Mouse (Mus musculus) limb, embryonic 10.5 days (tissue): ENCODE measurements around the gene Tsr3. TPM values are rescaled to one million over a fixed set of nuclear protein-coding genes. Genes with fewer than 3 reads are reported as not detected.
"Not testable (repeated sequence)": the region's sequence is repeated elsewhere in the genome, so short reads cannot be mapped to it uniquely, and the experiment has no call there.

ENCODE experiments used
- DNase-seq: peaks from one replicate; pipeline ENCODE4 v3.0.0-alpha.2; 2017; ENCODE audit warnings: low spot score
- H3K27ac ChIP-seq: fragments of 300-500 bp; sonication (generic); 2 replicates; pipeline ENCODE4 v1.5.1; 2016; ENCODE audit warnings: mild to moderate bottlenecking
- H3K27me3 ChIP-seq: fragments of 300-500 bp; sonication (generic); 2 replicates; pipeline ENCODE4 v1.6.1; 2016; ENCODE audit warnings: low read depth, mild to moderate bottlenecking; ENCODE audit not compliant: poor library complexity, severe bottlenecking
- H3K36me3 ChIP-seq: fragments of 300-500 bp; sonication (generic); 2 replicates; pipeline ENCODE4 v1.6.1; 2016; ENCODE audit warnings: mild to moderate bottlenecking, moderate library complexity
- H3K4me1 ChIP-seq: fragments of 300-500 bp; sonication (generic); 2 replicates; pipeline ENCODE4 v1.6.1; 2016
- H3K4me3 ChIP-seq: fragments of 300-500 bp; sonication (generic); 2 replicates; pipeline ENCODE4 v1.5.1; 2016; ENCODE audit warnings: mild to moderate bottlenecking, moderate library complexity
- H3K9me3 ChIP-seq: fragments of 300-500 bp; sonication (generic); replicated peaks from 2 replicates; pipeline ENCODE4 v1.6.1; 2016; ENCODE audit warnings: mild to moderate bottlenecking
- WGBS: fragments of 180-500 bp; shearing (Covaris S2); methylation state at CpG from one replicate; pipeline ENCODE4 v1.1.7; 2016; 5-methylcytosine and 5-hydroxymethylcytosine counted together
- polyA plus RNA-seq: library from polyadenylated mRNA; unstranded; fragments of >200 nt; fragmentation: Nextera tagmentation; extraction: Ambion mirVana; gene quantifications from 2 replicates; pipeline ENCODE4 v1.2.1, GENCODE M21; 2016

The Tsr3 gene
- polyA plus RNA-seq: 74.6 and 76.6 TPM in 2 replicates

DNA sequence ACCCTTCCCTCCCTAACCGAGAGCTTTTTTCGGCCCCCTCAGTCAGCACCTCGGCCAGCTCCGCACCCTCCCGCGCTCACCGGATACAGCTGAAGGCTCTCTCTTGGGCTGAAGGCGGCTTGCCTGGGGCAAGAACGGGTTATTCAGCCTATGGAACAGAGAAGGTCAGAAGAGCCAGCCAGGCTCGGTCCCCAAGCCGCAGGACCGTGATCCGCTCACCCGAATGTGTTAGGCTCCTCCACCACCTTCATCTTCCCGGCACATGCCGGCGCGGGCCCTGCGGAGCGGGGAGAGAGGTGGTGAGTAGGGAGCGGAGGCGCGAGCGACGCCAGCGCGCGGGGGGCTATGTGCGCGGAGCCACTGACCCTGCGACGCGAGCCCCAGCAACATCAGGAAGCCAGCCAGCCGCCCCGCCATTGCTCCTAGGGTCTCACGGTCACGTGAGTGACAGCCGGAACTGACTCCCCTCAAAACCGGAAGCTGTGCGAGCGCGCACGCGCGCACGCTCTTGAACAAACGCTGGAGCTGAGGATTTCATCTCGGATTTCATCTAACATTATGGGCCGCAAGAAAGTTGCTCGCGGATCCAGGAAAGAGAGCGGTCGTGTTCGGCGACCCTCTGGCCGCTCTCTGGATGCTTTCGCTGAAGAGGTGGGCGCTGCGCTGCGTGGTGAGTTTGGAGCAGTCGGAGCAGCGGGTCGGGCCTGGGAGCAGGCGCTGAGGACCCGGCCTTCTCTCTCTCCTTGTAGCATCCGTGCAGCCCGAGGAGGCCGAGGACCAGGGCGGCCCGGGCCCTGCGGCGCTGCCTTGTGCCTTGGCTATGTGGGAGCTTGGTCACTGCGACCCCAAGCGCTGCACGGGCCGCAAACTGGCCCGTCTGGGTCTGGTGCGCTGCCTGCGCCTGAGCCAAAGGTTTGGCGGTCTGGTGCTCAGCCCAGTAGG is at the start of gene Tsr3, which contains the start of gene Gnptg:
Gene Tsr3, plus strand, starts transcription at position 476 of the 942 bp plus-strand sequence.
Gene Gnptg, minus strand, starts transcription at position 430 of the 942 bp plus-strand sequence.
- peaks cover 55% of the 10 kb centered on the region for H3K36me3 ChIP-seq
- H3K4me3 ChIP-seq: peak within 1 kb of the TSS; percentile 97
- under 1% methylated on average over 80 of the region's 80 CpGs for WGBS
- DNase-seq: peak; percentile 94
- H3K9me3 ChIP-seq: no peaks in the 10 kb centered on the region
- H3K27ac ChIP-seq: peak within 1 kb of the TSS; percentile 91
- peaks cover 21% of the 10 kb centered on the region for H3K4me1 ChIP-seq
- H3K27me3 ChIP-seq: no peaks in the 10 kb centered on the region

DNA sequence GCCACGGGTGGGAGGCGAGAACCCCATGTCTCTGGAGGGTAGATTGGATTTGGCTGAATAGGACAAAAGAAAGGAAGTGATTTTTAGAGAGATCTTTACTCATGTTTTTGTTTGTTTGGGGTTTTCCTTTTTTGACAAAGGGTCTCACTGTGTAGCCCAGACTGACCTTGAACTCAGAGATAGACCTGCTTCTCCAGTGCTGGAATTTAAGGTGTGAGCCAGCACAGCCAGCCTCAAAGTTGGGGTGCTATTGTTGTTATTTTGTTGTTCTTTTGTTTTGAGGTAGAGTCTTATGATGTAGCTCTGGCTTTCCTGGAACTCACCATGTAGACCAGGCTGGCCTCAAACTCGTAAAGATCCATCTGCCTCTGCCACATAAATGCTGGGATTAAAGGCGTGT is 37.6 kb upstream of the Tsr3 start:
- no peaks in the 10 kb centered on the region for H3K27me3 ChIP-seq
- H3K36me3 ChIP-seq: peaks cover 90% of the 10 kb centered on the region
- no peak overlapping the region for H3K27ac ChIP-seq
- 94% methylated on average over 4 of the region's 4 CpGs for WGBS
- H3K4me1 ChIP-seq: no peaks in the 10 kb centered on the region
- no peak overlapping the region for H3K4me3 ChIP-seq
- no peaks in the 10 kb centered on the region for H3K9me3 ChIP-seq
- no peak for DNase-seq

DNA sequence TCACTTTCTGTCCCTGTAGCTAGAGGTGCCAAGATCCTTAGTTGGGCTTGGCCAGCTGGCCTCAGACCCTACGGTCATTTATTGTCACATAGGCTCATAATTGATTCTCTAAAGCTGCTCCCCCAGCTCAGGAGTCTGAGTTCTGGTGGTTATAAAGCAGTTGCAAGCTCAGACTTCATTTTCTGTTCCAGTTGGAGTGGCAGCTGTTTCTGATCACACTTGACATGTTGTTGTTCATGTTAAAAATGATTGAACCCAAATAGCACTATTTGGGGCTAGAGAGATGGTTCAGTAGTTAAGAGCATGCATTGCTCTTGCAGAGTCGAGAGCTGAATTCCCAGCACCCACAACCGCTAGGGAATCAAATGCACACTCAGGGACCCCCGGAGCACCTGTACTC is 30.0 kb upstream of the Tsr3 start:
- 90% methylated on average over 4 of the region's 4 CpGs for WGBS
- DNase-seq: no peak
- no peaks in the 10 kb centered on the region for H3K27me3 ChIP-seq
- no peaks in the 10 kb centered on the region for H3K9me3 ChIP-seq
- H3K27ac ChIP-seq: no peak overlapping the region
- no peak overlapping the region for H3K4me3 ChIP-seq
- no peaks in the 10 kb centered on the region for H3K4me1 ChIP-seq
- peaks cover 98% of the 10 kb centered on the region for H3K36me3 ChIP-seq

DNA sequence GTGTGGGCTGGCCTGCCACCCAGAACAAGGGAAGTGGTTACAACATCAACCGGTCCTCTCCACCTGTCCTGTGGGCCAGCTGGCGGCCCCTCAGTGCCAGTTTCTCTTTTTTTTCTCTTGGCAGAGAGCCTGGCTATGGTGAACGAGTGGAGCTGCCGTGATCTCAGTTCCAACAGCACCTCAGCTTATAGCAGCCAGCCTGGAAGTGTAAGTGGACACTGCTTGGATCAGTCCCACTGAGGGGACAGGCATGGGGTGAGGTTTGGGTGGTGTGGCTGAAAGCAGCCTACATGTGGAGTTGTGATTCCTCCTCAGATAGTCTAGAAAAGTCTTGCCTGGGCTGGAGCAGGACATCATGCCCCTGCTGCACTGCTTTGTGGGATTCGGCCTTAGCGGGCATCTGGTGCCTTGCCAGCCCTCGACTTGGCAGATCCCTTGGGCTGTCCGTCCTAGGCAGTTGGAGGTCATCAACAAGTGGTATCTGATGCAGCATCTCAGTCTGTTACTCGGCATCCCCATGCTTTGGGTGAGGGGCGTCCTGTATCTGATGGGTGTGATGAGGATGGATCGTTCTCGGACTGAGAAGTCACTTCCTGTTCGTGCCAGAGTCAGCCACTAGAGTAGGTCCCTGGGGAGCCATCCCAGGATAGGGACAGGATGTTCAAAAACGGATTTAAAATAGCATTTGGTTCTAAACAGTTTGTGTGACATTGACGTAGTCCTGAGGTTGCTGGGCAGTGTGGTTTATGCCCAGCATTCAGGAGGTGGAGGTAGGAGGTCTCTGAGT is 29.1 kb upstream of the Tsr3 start:
- no peaks in the 10 kb centered on the region for H3K9me3 ChIP-seq
- no peak overlapping the region for H3K27ac ChIP-seq
- H3K27me3 ChIP-seq: no peaks in the 10 kb centered on the region
- WGBS: 89% methylated on average over 15 of the region's 15 CpGs
- H3K36me3 ChIP-seq: peaks cover 98% of the 10 kb centered on the region
- DNase-seq: no peak
- no peak overlapping the region for H3K4me3 ChIP-seq
- H3K4me1 ChIP-seq: no peaks in the 10 kb centered on the region

DNA sequence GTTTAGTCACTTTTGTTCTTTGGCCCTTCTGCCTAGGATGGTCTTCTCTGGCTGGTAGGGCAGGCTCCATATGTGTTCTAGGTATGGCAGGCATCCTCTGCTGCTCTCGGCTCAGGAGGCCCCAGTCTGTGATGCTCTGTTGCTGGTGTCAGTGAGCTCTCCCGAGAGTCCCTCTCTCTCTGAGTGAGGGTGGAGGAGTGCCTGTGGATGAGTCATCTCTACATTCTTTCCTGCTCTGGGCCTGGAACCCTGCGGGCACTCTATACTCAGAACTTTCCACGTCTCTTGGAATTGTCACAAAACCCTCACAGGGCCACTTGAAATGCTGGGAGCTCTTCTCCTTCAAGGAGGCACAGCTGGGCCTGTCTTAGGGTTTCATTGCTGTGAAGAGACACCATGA is 28.3 kb upstream of the Tsr3 start:
- H3K4me3 ChIP-seq: no peak overlapping the region
- H3K4me1 ChIP-seq: no peaks in the 10 kb centered on the region
- H3K9me3 ChIP-seq: no peaks in the 10 kb centered on the region
- DNase-seq: no peak
- WGBS: 94% methylated on average over 4 of the region's 4 CpGs
- no peak overlapping the region for H3K27ac ChIP-seq
- H3K36me3 ChIP-seq: peaks cover 98% of the 10 kb centered on the region
- H3K27me3 ChIP-seq: no peaks in the 10 kb centered on the region

DNA sequence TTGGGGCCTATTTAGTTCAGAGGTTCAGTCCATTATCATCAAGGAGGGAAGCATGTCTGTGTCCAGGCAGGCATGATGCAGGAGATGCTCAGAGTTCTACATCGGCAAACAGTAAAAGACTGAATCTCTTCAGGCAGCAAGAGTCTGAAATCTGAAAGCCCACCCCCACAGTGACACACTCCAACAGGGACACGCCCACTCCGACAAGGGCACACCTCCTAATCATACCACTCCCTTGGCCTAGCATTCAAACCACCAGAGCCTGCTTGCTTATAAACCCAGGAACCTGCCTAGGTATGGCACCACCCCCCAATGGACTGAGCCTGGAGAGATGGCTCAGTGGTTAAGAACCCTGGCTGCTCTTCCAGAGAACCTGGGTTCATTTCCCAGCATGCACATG is 24.5 kb upstream of the Tsr3 start:
- no peak for DNase-seq
- Histone ChIP-seq H3K4me1 (no peaks in the 10 kb centered on the region), H3K27ac (no peak overlapping the region), H3K4me3 (no peak overlapping the region), H3K9me3 (no peaks in the 10 kb centered on the region), H3K36me3 (peaks cover 98% of the 10 kb centered on the region), H3K27me3 (no peaks in the 10 kb centered on the region)
- WGBS: 86% methylated on average over 3 of the region's 3 CpGs

DNA sequence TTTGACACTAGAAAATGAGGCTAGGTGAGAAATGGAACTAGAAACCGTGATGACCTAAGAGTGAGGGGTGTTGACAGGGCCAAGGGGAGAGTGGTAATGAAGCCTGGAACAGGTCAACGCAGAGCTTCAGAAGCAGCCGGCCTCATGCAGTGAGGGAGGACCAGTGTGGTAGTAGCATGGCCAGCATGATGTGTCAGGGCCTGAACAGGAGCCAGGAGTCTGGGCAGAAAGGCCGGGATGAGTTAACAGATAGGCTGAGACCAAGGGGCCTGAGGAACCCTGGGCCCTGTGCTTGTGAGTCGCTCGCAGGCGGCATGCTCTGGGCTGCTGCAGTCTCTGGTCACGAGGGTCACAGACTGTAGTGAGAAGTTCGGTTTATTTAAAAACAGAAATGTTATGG is 21.0 kb upstream of the Tsr3 start:
- no peak for DNase-seq
- peaks cover 77% of the 10 kb centered on the region for H3K36me3 ChIP-seq
- WGBS: 90% methylated on average over 9 of the region's 9 CpGs
- peaks cover 22% of the 10 kb centered on the region for H3K4me1 ChIP-seq
- no peak overlapping the region for H3K4me3 ChIP-seq
- no peaks in the 10 kb centered on the region for H3K27me3 ChIP-seq
- H3K27ac ChIP-seq: no peak overlapping the region
- H3K9me3 ChIP-seq: no peaks in the 10 kb centered on the region

DNA sequence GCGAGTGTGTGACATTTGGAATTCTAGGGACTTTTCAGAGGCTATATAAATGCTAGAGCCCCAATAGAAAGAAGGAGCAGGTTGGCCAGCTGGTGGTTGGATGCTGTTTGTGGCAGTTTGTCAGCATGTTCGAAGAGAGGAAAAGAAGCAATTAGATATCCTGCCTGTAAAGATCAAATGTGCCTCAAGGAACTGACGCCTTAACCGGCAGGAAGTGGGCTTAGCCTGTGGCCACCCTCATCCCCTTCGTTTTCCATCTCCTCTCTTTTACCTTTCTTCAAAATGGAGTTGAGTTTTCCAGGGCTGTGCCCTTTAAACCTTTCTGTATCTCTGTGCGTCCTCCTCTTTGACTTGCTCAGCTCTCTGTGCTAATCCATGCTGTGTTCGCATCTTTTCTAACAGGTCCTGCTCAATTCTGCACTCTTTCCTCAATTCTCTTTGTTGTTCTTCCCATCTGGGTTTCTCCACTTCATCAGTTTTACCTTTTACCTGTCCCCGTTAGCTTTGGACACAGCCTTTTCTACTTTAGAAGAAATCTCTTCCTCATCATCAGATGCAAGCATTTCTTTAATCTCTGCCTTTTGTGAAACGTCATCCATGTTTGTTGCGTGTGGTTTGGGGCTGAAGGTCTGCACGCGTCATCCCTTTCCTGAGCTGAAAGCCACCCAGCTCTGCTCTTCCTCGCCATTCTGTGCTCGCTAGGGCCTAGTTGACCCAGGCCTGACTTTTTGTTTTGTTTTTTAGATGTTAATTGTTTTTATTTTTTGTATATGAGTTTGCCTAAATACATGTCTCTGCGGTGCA is 20.3 kb upstream of the Tsr3 start:
- 92% methylated on average over 15 of the region's 15 CpGs for WGBS

DNA sequence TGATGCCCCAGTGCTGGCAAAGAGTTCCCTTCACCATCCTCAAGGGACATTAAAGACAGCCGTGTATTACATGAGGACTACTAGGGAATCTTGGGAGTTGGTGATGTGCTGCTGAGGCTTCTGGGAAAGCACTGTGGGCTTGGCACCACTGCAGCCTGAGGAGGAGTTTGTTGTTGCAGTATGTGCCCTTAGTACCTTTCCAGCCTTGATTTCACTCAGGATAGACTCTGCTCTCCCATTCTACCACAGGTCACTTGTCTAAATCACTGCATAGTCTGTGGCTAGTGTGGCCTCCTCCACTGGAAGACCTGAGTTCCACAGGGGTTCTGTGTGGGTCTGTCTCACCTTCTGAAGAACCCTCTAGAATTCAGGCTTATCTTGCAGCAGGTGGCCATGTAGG is 19.2 kb upstream of the Tsr3 start:
- no peaks in the 10 kb centered on the region for H3K27me3 ChIP-seq
- 79% methylated on average over 1 of the region's 1 CpGs for WGBS
- H3K27ac ChIP-seq: no peak overlapping the region
- no peaks in the 10 kb centered on the region for H3K9me3 ChIP-seq
- H3K4me1 ChIP-seq: peaks cover 22% of the 10 kb centered on the region
- no peak overlapping the region for H3K4me3 ChIP-seq
- peaks cover 65% of the 10 kb centered on the region for H3K36me3 ChIP-seq
- no peak for DNase-seq

More for the DNA sequence above, 20.3 kb upstream of the Tsr3 start:
- Histone ChIP-seq H3K36me3 (peaks cover 72% of the 10 kb centered on the region), H3K9me3 (no peaks in the 10 kb centered on the region), H3K27ac (no peak overlapping the region), H3K4me3 (no peak overlapping the region), H3K4me1 (peaks cover 22% of the 10 kb centered on the region), H3K27me3 (no peaks in the 10 kb centered on the region)
- DNase-seq: no peak

DNA sequence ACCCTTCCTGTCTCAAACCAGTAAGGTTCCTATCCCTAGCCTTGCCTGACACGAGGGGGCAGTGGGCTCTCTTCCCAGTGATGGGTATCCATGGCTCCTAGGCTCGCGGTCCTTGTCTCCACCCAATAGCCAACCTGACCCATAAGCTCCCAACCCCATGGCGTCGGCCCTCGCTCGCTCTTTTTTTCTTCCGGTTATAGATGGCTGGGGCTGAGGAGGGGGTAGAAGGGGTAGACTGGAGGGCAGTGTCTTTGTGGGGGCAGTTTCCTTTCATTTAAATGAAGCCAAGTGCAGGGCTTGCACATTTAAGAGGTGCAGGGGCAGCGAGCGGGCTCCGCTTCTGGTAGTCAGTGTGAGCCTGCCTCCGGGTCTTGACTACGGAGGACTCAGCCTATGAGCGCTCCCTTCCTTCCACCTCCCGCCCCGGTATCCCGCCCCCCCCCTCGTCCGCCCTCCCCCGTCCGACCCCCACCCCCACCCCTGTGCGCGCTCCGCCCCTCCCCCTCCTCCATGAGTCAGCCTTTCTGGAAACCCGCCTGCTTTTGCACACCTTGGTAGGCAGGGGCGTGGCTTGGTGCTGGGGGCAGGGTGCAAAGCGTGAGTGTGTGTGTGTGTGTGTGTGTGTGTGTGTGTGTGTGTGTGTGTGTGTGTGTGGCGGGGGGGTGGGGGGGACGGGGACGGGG is 18.0 kb upstream of the Tsr3 start:
- 1% methylated on average over 24 of the region's 30 CpGs for WGBS
- Histone ChIP-seq H3K9me3 (no peaks in the 10 kb centered on the region), H3K4me1 (peaks cover 22% of the 10 kb centered on the region), H3K4me3 (peak overlapping the region; percentile 58), H3K27me3 (no peaks in the 10 kb centered on the region), H3K27ac (peak overlapping the region; percentile 61), H3K36me3 (peaks cover 64% of the 10 kb centered on the region)
- DNase-seq: peak; percentile 71

DNA sequence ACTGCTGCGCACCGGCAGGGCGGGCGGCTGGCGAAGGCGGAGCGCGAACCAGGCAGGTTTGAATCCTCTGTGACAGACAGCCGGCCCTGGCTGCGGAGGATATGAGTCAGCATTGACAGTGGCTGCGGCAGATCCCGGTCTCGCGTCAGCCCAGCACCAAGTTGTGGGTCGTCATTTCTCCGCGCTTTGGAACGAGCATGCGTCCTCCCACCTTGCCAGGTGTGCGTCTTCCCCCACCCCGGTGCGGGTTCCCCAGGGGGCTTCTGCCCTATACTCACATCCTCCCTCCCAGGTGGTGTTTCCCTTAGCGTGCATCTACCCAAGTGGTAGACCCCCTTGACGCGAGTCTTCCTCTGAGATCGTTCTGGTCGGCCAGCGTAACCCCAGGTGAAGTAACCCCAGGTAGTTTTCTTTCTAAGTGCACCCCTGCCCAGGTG is 17.4 kb upstream of the Tsr3 start:
- H3K27ac ChIP-seq: peak overlapping the region; percentile 61; the same call in 1 of the 2 replicates

More for the DNA sequence above, 17.4 kb upstream of the Tsr3 start:
- Histone ChIP-seq H3K4me3 (peak overlapping the region; percentile 58), H3K4me1 (peaks cover 22% of the 10 kb centered on the region), H3K36me3 (peaks cover 63% of the 10 kb centered on the region)
- not testable (repeated sequence) for DNase-seq, H3K27me3 ChIP-seq, H3K9me3 ChIP-seq
- 16% methylated on average over 14 of the region's 28 CpGs for WGBS
